Mouse (Mus musculus) testis, adult 2 months (tissue): ENCODE measurements around the gene Lif.

ENCODE experiments used
- CTCF ChIP-seq: fragments of 200-500 bp; IDR thresholded peaks from 2 replicates; pipeline ENCODE4 v1.5.1; 2012; ENCODE audit warnings: low read depth, mild to moderate bottlenecking, inconsistent platforms, low read length, moderate library complexity; ENCODE audit not compliant: control insufficient read depth, insufficient read depth, insufficient replicate concordance
- POLR2A ChIP-seq: fragments of 200-500 bp; IDR thresholded peaks from 2 replicates; pipeline ENCODE4 v1.6.1; 2012; ENCODE audit warnings: low read depth, mild to moderate bottlenecking, inconsistent platforms, low read length, moderate library complexity; ENCODE audit not compliant: control insufficient read depth

- TF ChIP-seq POLR2A = no peak
- TF ChIP-seq CTCF = no peak
Observed at GRCm38 (mm10) chr11:4270744-4271459, 13.5 kb downstream of the Lif start.
